Mouse (Mus musculus) liver, embryonic 14.5 days (tissue): Measurements from ENCODE around the gene Eef1akmt1.

Experiments used
- CTCF ChIP-seq: IDR thresholded peaks from 2 replicates; pipeline ENCODE4 v1.5.1; 2016; ENCODE audit warnings: antibody characterized with exemption, low read depth, control low read depth
- EP300 ChIP-seq: IDR thresholded peaks from 2 replicates; pipeline ENCODE4 v1.6.1; 2016; ENCODE audit warnings: antibody characterized with exemption, low read depth

GRCm38 (mm10) chr14:57534961-57535360 lies 36.5 kb downstream of the Eef1akmt1 start:
- TF ChIP-seq EP300 (no peak), CTCF (no peak)
